Mouse (Mus musculus): ENCODE data around the gene Prn. TPM values are rescaled to one million over a fixed set of nuclear protein-coding genes. Genes with fewer than 3 reads are reported as not detected.

Gene Prn
- polyA plus RNA-seq, 1 experiment = not detected

DNA sequence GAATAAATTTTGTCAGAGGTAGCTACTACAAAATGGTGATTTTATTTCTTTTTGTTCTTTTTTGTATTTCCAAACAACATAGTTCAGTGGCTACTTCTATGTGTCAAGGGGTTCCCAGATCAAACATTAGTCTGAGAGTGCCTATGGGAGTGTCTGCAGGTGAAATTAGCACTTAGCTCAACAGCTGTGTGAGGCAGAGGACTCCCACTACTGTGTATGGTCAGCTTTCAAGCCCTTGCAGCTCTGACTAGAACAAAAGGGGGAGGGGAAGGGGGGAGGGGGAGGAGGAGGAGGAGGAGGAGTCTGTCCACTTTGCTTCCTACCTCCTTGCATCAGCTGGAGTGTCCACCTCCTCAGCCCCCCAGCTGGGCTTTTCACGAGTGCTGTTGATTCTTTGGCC is 34.6 kb downstream of the Prn start:
- no peak overlapping the region for H3K4me3 ChIP-seq (ENCODE audit: insufficient read depth, low read length)
- no peak overlapping the region for H3K27ac ChIP-seq (ENCODE audit: insufficient read depth, low read length)
- TF ChIP-seq POLR2A (IDR thresholded peaks at IDR 0.05; ENCODE audit: extremely low read depth, insufficient read depth, low read length) (no peak), CTCF (IDR thresholded peaks at IDR 0.05; ENCODE audit: extremely low read depth, insufficient read depth, low read length) (no peak)
- H3K4me1 ChIP-seq (ENCODE audit: control insufficient read depth, insufficient read depth, low read length) = no peaks in the 10 kb centered on the region

- TF ChIP-seq POLR2A (IDR thresholded peaks at IDR 0.05; ENCODE audit: extremely low read depth, insufficient read depth, low read length) (no peak), CTCF (IDR thresholded peaks at IDR 0.05; ENCODE audit: extremely low read depth, insufficient read depth, low read length) (no peak)
- H3K4me3 ChIP-seq (ENCODE audit: insufficient read depth, low read length) = no peak overlapping the region
- H3K27ac ChIP-seq (ENCODE audit: insufficient read depth, low read length) = no peak overlapping the region
- no peaks in the 10 kb centered on the region for H3K4me1 ChIP-seq (ENCODE audit: control insufficient read depth, insufficient read depth, low read length)
Measured at GRCm38 (mm10) chr2:131945225-131945624, 35.5 kb downstream of the Prn start.

DNA sequence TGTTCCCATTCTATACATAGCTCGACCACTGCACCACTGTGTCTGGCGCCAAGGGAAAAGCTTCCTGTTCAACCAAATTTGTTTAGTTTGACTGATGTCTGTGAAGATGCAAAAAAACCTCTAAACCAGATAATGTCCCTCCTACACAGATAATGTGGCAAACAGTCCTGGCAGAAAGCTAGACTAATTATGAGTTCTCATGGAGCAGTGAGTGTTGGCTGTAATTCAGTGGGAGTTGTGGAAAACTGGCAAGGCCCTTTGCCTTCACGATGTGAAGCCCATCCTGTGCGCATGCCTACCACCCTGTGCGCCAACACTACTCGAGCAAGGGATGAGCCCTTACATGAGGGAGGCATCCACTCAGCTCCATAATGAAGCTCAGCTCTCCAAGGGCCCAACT is 36.0 kb downstream of the Prn start:
- Histone ChIP-seq H3K4me1 (ENCODE audit: control insufficient read depth, insufficient read depth, low read length) (no peaks in the 10 kb centered on the region), H3K27ac (ENCODE audit: insufficient read depth, low read length) (no peak overlapping the region), H3K4me3 (ENCODE audit: insufficient read depth, low read length) (no peak overlapping the region)
- TF ChIP-seq CTCF (IDR thresholded peaks at IDR 0.05; ENCODE audit: extremely low read depth, insufficient read depth, low read length) (no peak), POLR2A (IDR thresholded peaks at IDR 0.05; ENCODE audit: extremely low read depth, insufficient read depth, low read length) (no peak)

GRCm38 (mm10) chr2:131946351-131946750 is 36.6 kb downstream of the Prn start:
- Histone ChIP-seq H3K4me3 (ENCODE audit: insufficient read depth, low read length) (no peak overlapping the region), H3K27ac (ENCODE audit: insufficient read depth, low read length) (no peak overlapping the region), H3K4me1 (ENCODE audit: control insufficient read depth, insufficient read depth, low read length) (no peaks in the 10 kb centered on the region)
- TF ChIP-seq POLR2A (IDR thresholded peaks at IDR 0.05; ENCODE audit: extremely low read depth, insufficient read depth, low read length) (no peak), CTCF (IDR thresholded peaks at IDR 0.05; ENCODE audit: extremely low read depth, insufficient read depth, low read length) (no peak)

GRCm38 (mm10) chr2:131948156-131948555 is 38.4 kb downstream of the Prn start:
- Histone ChIP-seq H3K4me1 (ENCODE audit: control insufficient read depth, insufficient read depth, low read length) (no peaks in the 10 kb centered on the region), H3K4me3 (ENCODE audit: insufficient read depth, low read length) (no peak overlapping the region), H3K27ac (ENCODE audit: insufficient read depth, low read length) (no peak overlapping the region)
- TF ChIP-seq CTCF (IDR thresholded peaks at IDR 0.05; ENCODE audit: extremely low read depth, insufficient read depth, low read length) (no peak), POLR2A (IDR thresholded peaks at IDR 0.05; ENCODE audit: extremely low read depth, insufficient read depth, low read length) (no peak)

GRCm38 (mm10) chr2:131948916-131949639 is 39.3 kb downstream of the Prn start:
- TF ChIP-seq POLR2A (IDR thresholded peaks at IDR 0.05; ENCODE audit: extremely low read depth, insufficient read depth, low read length) (no peak), CTCF (IDR thresholded peaks at IDR 0.05; ENCODE audit: extremely low read depth, insufficient read depth, low read length) (no peak)
- Histone ChIP-seq H3K4me3 (ENCODE audit: insufficient read depth, low read length) (no peak overlapping the region), H3K4me1 (ENCODE audit: control insufficient read depth, insufficient read depth, low read length) (no peaks in the 10 kb centered on the region), H3K27ac (ENCODE audit: insufficient read depth, low read length) (no peak overlapping the region)

- no peak overlapping the region for H3K27ac ChIP-seq (ENCODE audit: insufficient read depth, low read length)
- peak; percentile 75 for TF ChIP-seq CTCF (IDR thresholded peaks at IDR 0.05; ENCODE audit: extremely low read depth, insufficient read depth, low read length)
- no peak for TF ChIP-seq POLR2A (IDR thresholded peaks at IDR 0.05; ENCODE audit: extremely low read depth, insufficient read depth, low read length)
- no peaks in the 10 kb centered on the region for H3K4me1 ChIP-seq (ENCODE audit: control insufficient read depth, insufficient read depth, low read length)
- no peak overlapping the region for H3K4me3 ChIP-seq (ENCODE audit: insufficient read depth, low read length)
Measured at GRCm38 (mm10) chr2:131949767-131950597, 40.2 kb downstream of the Prn start.

DNA sequence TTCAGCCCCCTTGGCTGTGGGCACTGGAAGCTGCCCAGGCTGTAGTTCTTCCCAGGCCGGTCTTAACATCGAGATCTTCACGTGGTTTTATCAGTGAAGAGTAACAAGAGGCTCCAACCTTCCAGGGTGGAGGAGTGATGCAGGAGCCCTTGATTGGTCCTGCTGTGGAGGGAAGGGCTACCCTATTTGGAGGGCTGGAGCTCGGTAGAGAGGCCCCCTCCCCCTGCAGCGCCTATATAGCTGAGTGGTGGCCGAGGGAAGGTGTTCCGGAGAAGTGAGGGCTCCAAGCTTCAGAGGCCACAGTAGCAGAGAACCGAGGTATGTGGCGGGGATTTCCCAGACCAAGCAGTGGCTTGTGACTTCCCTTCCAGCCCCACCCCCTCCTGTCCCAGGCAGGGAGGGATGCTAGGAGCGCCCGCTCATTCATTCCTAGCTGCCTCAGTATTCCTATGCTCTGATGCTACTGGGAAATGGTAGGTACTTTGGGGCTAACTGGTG is 40.9 kb downstream of the Prn start, which contains the start of gene Prnd:
TSS of gene Prnd (plus strand) at position 264 of the 498 bp plus-strand sequence.
- H3K27ac ChIP-seq (ENCODE audit: insufficient read depth, low read length) = no peak within 1 kb of the TSS
- TF ChIP-seq CTCF (IDR thresholded peaks at IDR 0.05; ENCODE audit: extremely low read depth, insufficient read depth, low read length) (no peak), POLR2A (IDR thresholded peaks at IDR 0.05; ENCODE audit: extremely low read depth, insufficient read depth, low read length) (no peak)
- H3K4me1 ChIP-seq (ENCODE audit: control insufficient read depth, insufficient read depth, low read length) = no peaks in the 10 kb centered on the region
- H3K4me3 ChIP-seq (ENCODE audit: insufficient read depth, low read length) = no peak within 1 kb of the TSS

DNA sequence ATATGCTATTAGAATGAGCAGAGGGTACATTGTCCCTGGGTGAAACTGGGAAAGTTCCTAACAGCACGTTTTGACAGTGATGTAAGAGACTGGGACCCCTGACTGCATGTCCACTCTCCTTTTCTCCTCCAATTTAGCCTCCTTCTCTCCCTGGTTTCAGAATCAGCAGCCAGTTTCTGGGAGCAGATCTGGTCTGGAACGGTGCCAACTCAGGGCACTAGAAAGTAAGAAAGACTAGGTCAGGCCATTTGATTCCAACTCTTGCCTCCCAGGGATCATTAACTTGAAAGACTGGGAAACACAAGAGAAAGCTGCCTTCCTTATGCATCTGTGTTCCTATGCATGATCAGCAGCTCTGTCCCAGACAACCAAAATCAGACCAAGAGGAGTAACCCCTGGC is 42.7 kb downstream of the Prn start:
- Histone ChIP-seq H3K27ac (ENCODE audit: insufficient read depth, low read length) (no peak overlapping the region), H3K4me1 (ENCODE audit: control insufficient read depth, insufficient read depth, low read length) (no peaks in the 10 kb centered on the region), H3K4me3 (ENCODE audit: insufficient read depth, low read length) (no peak overlapping the region)
- no peak for TF ChIP-seq CTCF (IDR thresholded peaks at IDR 0.05; ENCODE audit: extremely low read depth, insufficient read depth, low read length)
- TF ChIP-seq POLR2A (IDR thresholded peaks at IDR 0.05; ENCODE audit: extremely low read depth, insufficient read depth, low read length) = no peak
